Mouse (Mus musculus) stomach, postnatal 0 days (tissue): ENCODE results near the gene Hist1h2be. TPM values are rescaled to one million over a fixed set of nuclear protein-coding genes. Genes with fewer than 3 reads are reported as not detected.
"Not testable (repeated sequence)": the region's sequence is repeated elsewhere in the genome, so short reads cannot be mapped to it uniquely, and the experiment has no call there.

Experiments used
- ATAC-seq: fragments of 200-750 bp; cut with Nextera tagmentation; 2 replicates; pipeline ENCODE4 v1.8.0; 2017; ENCODE audit not compliant: low FRiP score, low TSS enrichment
- DNase-seq: peaks from one replicate; pipeline ENCODE4 v3.0.0-alpha.2; 2016; ENCODE audit warnings: low spot score
- H3K27ac ChIP-seq: fragments of 300-500 bp; sonication (generic); replicated peaks from 2 replicates; pipeline ENCODE4 v1.5.1; 2014; ENCODE audit warnings: mild to moderate bottlenecking, control low read depth
- H3K27me3 ChIP-seq: fragments of 300-500 bp; sonication (generic); 2 replicates; pipeline ENCODE4 v1.6.1; 2014; ENCODE audit warnings: low read length; ENCODE audit not compliant: control insufficient read depth, insufficient read depth
- H3K36me3 ChIP-seq: fragments of 300-500 bp; sonication (generic); 2 replicates; pipeline ENCODE4 v1.6.1; 2014; ENCODE audit warnings: low read length, mixed read lengths; ENCODE audit not compliant: control insufficient read depth, insufficient read depth
- H3K4me1 ChIP-seq: fragments of 300-500 bp; sonication (generic); replicated peaks from 2 replicates; pipeline ENCODE4 v1.6.1; 2014; ENCODE audit warnings: antibody characterized with exemption; ENCODE audit not compliant: control insufficient read depth, insufficient read depth
- H3K4me2 ChIP-seq: fragments of 300-500 bp; sonication (generic); replicated peaks from 2 replicates; pipeline ENCODE4 v1.6.1; 2014; ENCODE audit warnings: low read depth, mild to moderate bottlenecking, control low read depth, moderate library complexity
- H3K4me3 ChIP-seq: fragments of 300-500 bp; sonication (generic); 2 replicates; pipeline ENCODE4 v1.5.1; 2014; ENCODE audit warnings: low read depth, low read length, control low read depth
- H3K9ac ChIP-seq: fragments of 300-500 bp; sonication (generic); 2 replicates; pipeline ENCODE4 v1.6.1; 2014; ENCODE audit warnings: mild to moderate bottlenecking, low read length, control low read depth, mixed read lengths
- H3K9me3 ChIP-seq: fragments of 300-500 bp; sonication (generic); 2 replicates; pipeline ENCODE4 v1.6.1; 2016; ENCODE audit warnings: low read length; ENCODE audit not compliant: control insufficient read depth
- CTCF ChIP-seq: IDR thresholded peaks from 2 replicates; pipeline ENCODE4 v1.5.1; 2016; ENCODE audit warnings: antibody characterized with exemption, low read depth, mild to moderate bottlenecking, moderate library complexity
- EP300 ChIP-seq: optimal IDR thresholded peaks from 2 replicates; pipeline ENCODE3; 2016; ENCODE audit warnings: antibody characterized with exemption
- WGBS: fragments of 180-500 bp; shearing (Covaris S2); extraction: QIAGEN DNeasy Blood & Tissue Kit; methylation state at CpG from one replicate; pipeline ENCODE4 v1.1.7; 2014; 5-methylcytosine and 5-hydroxymethylcytosine counted together
- polyA plus RNA-seq: library from polyadenylated mRNA; unstranded; fragments of >200 nt; fragmentation: Nextera tagmentation; extraction: Ambion mirVana; gene quantifications from 2 replicates; pipeline ENCODE4 v1.2.1, GENCODE M21; 2015

Gene Hist1h2be
- polyA plus RNA-seq, 1 experiment from 2014 or later, result 0.73 TPM

DNA sequence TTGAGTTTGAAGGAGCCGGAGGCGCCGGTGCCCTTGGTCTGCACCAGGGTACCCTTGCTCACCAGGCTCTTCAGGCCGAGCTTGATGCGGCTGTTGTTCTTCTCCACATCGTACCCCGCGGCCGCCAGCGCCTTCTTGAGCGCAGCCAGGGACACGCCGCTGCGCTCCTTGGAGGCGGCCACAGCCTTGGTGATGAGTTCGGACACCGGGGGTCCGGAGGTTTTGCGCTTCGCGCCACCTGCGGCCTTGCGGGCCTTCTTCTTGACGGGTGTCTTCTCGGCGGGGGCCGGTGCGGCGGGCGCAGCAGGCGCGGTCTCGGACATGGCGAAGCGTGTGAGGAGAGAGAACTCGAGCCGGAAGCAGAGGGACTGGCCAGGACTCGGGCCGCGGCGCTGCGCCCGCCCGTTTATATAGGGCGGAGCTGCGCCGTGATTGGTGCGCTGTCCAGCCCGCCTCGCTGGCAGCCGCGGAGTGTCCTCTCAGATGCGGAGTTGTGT, 1.3 kb upstream of the Hist1h2be start, which contains the start of gene Hist1h1e:
Hist1h1e (minus strand) TSS at position 384 of the 497 bp plus-strand sequence.
- WGBS, result under 1% methylated on average over 47 of the region's 53 CpGs
- peak within 1 kb of the TSS; percentile 92 for H3K27ac ChIP-seq
- H3K4me1 ChIP-seq, H3K36me3 ChIP-seq, H3K27me3 ChIP-seq, H3K9me3 ChIP-seq: not testable (repeated sequence)
- H3K4me3 ChIP-seq, result peak within 1 kb of the TSS; percentile 59
- DNase-seq (peak; percentile 93), ATAC-seq (peak; percentile 93)
- H3K4me2 ChIP-seq, result peak within 1 kb of the TSS; percentile 67
- TF ChIP-seq EP300, result peak; percentile 54
- peak within 1 kb of the TSS; percentile 84 for H3K9ac ChIP-seq

DNA sequence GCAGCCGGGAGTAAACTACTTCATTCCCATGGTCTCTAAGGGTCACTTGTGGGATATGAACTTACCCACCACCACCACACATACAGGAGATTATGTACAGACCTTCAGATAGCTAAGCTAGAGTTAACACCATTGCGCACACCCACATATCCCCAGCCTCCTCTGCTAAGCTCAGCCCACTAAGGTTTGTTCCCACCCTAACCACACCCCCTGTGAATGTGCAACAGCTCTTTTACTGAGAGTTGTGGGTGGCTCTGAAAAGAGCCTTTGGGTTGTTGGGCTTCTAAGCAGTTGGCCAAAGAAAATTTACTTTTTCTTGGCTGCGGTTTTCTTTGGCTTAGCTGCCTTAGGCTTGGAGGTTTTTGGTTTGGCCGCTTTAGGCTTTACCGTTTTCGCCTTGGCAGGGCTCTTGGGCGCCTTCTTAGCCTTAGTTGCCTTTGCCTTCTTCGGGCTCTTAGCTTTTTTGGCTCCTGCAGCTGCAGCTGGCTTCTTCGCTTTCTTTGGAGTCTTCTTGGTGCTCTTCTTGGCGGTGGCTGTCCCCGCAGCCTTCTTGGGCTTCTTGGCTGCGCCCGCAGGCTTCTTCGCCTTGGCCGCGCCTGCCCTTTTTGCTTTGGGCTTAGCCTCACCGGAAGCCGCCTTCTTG, 729 bp upstream of the Hist1h2be start:
- H3K27ac ChIP-seq, result peak overlapping the region; percentile 92
- no peaks in the 10 kb centered on the region for H3K4me1 ChIP-seq
- no peak for TF ChIP-seq CTCF
- no peak for TF ChIP-seq EP300
- H3K9me3 ChIP-seq, result no peaks in the 10 kb centered on the region
- no peaks in the 10 kb centered on the region for H3K27me3 ChIP-seq
- peak overlapping the region; percentile 67 for H3K4me2 ChIP-seq
- H3K4me3 ChIP-seq, result peak overlapping the region; percentile 59
- peak overlapping the region; percentile 84 for H3K9ac ChIP-seq
- H3K36me3 ChIP-seq, result no peaks in the 10 kb centered on the region
- DNase-seq (peak; percentile 78), ATAC-seq (peak; percentile 82)
- WGBS, result under 1% methylated on average over 18 of the region's 18 CpGs

DNA sequence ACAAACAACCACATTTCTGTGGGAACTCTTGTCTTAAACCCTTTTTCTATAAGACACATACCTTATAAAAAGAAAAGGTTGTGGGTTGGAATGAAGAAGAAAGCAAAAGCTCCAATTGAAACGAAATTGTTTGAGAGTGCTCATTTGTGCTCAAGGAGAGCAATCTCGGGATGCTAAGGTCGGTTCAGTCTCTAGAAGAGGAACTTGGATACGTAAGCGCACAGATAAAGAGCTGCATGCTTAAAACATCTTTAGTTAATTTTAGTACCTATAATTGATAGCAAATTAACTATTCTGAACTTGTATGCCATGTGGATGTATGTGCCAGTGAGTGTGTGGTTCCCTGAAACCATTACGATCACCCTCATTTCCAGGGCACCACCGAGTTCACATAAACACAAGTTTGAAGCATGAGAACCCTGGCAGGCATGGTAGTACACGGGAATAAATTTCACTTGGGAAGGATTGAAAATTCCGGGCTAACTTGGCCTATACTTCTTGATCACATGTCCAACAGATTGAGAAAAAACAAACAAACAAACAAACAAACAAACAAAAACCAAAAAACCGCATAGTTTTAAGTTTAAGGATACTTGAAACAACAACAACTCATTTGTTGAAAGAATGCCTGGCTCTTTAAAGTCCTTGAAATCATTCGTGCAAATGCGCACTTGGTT, 730 bp downstream of the Hist1h2be start:
- Histone ChIP-seq H3K27ac (peak overlapping the region; percentile 92), H3K9me3 (no peaks in the 10 kb centered on the region), H3K9ac (peak overlapping the region; percentile 59), H3K36me3 (no peaks in the 10 kb centered on the region), H3K4me1 (no peaks in the 10 kb centered on the region), H3K4me2 (peak overlapping the region; percentile 67), H3K4me3 (peak overlapping the region; percentile 59), H3K27me3 (no peaks in the 10 kb centered on the region)
- DNase-seq (no peak), ATAC-seq (no peak)
- TF ChIP-seq EP300, result no peak
- no peak for TF ChIP-seq CTCF
- 44% methylated on average over 12 of the region's 12 CpGs for whole genome bisulfite sequencing

DNA sequence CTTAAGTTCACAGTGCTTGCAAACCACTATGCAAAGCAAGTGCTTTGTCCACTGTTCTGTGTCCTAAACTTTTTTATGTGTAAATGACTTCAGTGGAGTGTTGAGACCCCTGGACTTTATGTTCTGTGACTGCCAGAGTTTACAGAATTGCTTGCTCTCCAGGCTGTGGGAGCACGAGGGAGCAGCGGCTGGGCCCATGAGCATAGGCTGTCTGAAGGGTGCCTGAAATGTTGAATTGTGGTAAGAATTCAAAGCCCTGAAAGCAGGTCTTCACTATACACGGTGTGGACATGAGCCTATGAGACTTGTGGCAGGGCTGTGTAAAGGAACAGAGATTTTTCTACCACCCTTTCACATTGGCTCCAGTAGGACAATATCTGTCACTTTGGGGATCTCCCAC, 9.3 kb downstream of the Hist1h2be start:
- ATAC-seq (no peak), DNase-seq (no peak)
- Histone ChIP-seq H3K27ac (no peak overlapping the region), H3K4me1 (no peaks in the 10 kb centered on the region), H3K36me3 (no peaks in the 10 kb centered on the region), H3K9ac (no peak overlapping the region), H3K9me3 (no peaks in the 10 kb centered on the region), H3K4me3 (no peak overlapping the region), H3K27me3 (no peaks in the 10 kb centered on the region), H3K4me2 (no peak overlapping the region)
- 89% methylated on average over 3 of the region's 3 CpGs for WGBS
- TF ChIP-seq CTCF (no peak), EP300 (no peak)

DNA sequence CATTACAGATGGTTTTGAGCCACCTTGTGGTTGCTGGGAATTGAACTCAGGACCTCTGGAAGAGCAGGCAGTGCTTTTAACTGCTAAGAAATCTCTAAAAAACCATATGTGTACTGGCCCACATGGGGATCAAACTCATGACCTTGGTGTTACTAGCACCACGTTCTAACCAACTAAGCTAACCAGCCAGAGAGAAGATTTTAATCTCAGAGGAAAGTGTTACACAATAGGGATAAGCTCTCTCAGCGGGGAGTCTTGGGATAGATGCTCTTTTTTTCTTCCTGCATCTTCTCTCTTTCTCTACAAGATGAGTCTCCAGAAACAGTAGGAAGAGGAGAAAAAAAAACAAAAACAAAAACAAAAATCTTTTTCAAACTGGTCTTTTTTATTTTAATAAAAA, 10.5 kb downstream of the Hist1h2be start:
- DNase-seq (no peak), ATAC-seq (no peak)
- Histone ChIP-seq H3K27me3 (no peaks in the 10 kb centered on the region), H3K4me2 (no peak overlapping the region), H3K9me3 (no peaks in the 10 kb centered on the region), H3K36me3 (no peaks in the 10 kb centered on the region), H3K4me1 (no peaks in the 10 kb centered on the region), H3K27ac (no peak overlapping the region), H3K9ac (no peak overlapping the region), H3K4me3 (no peak overlapping the region)
- TF ChIP-seq EP300 (no peak), CTCF (no peak)
- 69% methylated on average over 2 of the region's 2 CpGs for WGBS

DNA sequence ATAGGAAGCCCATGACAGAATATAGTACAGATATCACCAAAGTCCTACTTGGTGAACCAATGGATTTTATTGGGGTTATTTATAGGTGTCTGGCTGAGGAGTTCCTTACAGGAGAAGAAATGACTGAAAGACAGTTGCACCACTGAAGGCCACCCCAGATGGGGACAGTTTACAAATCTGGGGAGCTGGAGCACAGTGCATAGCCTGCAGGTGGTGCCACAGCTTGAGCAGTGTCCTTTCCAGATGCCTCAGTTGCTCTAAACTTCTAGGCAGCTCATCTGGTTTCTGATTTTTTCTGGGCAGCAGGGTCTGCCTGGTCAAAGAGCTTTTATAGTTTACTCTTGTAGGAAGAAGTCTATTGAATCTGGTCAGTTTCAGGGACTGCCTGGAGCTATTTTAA, 11.1 kb downstream of the Hist1h2be start:
- no peak overlapping the region for H3K4me3 ChIP-seq
- no peak for ATAC-seq
- H3K4me2 ChIP-seq, result no peak overlapping the region
- no peak for DNase-seq
- H3K27me3 ChIP-seq, result no peaks in the 10 kb centered on the region
- TF ChIP-seq CTCF, result no peak
- no peak for TF ChIP-seq EP300
- no peaks in the 10 kb centered on the region for H3K9me3 ChIP-seq
- H3K36me3 ChIP-seq, result no peaks in the 10 kb centered on the region
- no peak overlapping the region for H3K27ac ChIP-seq
- H3K9ac ChIP-seq, result no peak overlapping the region
- H3K4me1 ChIP-seq, result no peaks in the 10 kb centered on the region
